Mouse (Mus musculus): ENCODE measurements around the gene Tssk3.

- TF ChIP-seq POLR2A (IDR thresholded peaks at IDR 0.05; ENCODE audit: low read depth, low read length) (no peak), CTCF (IDR thresholded peaks at IDR 0.05; ENCODE audit: borderline replicate concordance, insufficient read depth, low read length) (no peak)
Observed at GRCm38 (mm10) chr4:129459726-129460125, 31.1 kb downstream of the Tssk3 start.

Measured in embryonic fibroblast, embryonic 13.5 days (primary cell).